Mouse (Mus musculus) liver, postnatal 0 days (tissue): Measurements from ENCODE around the gene 1110051M20Rik.

Experiments used
- CTCF ChIP-seq: sonication (generic); IDR thresholded peaks from 2 replicates; pipeline ENCODE4 v1.5.1; 2016; ENCODE audit warnings: antibody characterized with exemption, low read depth
- EP300 ChIP-seq: IDR thresholded peaks from 2 replicates; pipeline ENCODE4 v1.6.1; 2016; ENCODE audit warnings: antibody characterized with exemption, low read depth, mild to moderate bottlenecking

- TF ChIP-seq CTCF, result no peak
- no peak for TF ChIP-seq EP300
These were observed 5.2 kb downstream of the 1110051M20Rik start for GRCm38 (mm10) chr2:91439271-91439670.
